Mouse (Mus musculus) neural tube, embryonic 10.5 days (tissue): ENCODE results near the gene Nebl.

Source experiments
- DNase-seq: peaks from one replicate; pipeline ENCODE4 v3.0.0-alpha.2; 2017; ENCODE audit warnings: low spot score; ENCODE audit errors: extremely low spot score

Nebl gene

GRCm38 (mm10) chr2:17710083-17710482 is 21.2 kb downstream of the Nebl start:
- DNase-seq = no peak

GRCm38 (mm10) chr2:17705964-17706363 is 25.3 kb downstream of the Nebl start:
- DNase-seq = no peak

GRCm38 (mm10) chr2:17705426-17705825 is 25.8 kb downstream of the Nebl start:
- no peak for DNase-seq

GRCm38 (mm10) chr2:17703170-17703512 is 28.1 kb downstream of the Nebl start:
- DNase-seq = no peak

- no peak for DNase-seq
Measured at GRCm38 (mm10) chr2:17702481-17703169, 28.6 kb downstream of the Nebl start.

- DNase-seq = no peak
Measured at GRCm38 (mm10) chr2:17698161-17699087, 32.8 kb downstream of the Nebl start.

- no peak for DNase-seq
Measured at GRCm38 (mm10) chr2:17692926-17693325, 38.3 kb downstream of the Nebl start.

GRCm38 (mm10) chr2:17690264-17690663 is 41.0 kb downstream of the Nebl start:
- DNase-seq = no peak

GRCm38 (mm10) chr2:17687141-17687540 is 44.1 kb downstream of the Nebl start:
- no peak for DNase-seq

GRCm38 (mm10) chr2:17683326-17684040 is 47.8 kb downstream of the Nebl start:
- no peak for DNase-seq

GRCm38 (mm10) chr2:17672156-17672555 is 59.1 kb downstream of the Nebl start:
- DNase-seq = no peak

- DNase-seq = no peak
Measured at GRCm38 (mm10) chr2:17671566-17671965, 59.7 kb downstream of the Nebl start.

- peak; percentile 25 for DNase-seq
Measured at GRCm38 (mm10) chr2:17669953-17670352, 61.3 kb downstream of the Nebl start.

GRCm38 (mm10) chr2:17669000-17669399 is 62.3 kb downstream of the Nebl start:
- no peak for DNase-seq

- no peak for DNase-seq
Measured at GRCm38 (mm10) chr2:17658176-17658575, 73.1 kb downstream of the Nebl start.

- no peak for DNase-seq
Measured at GRCm38 (mm10) chr2:17650147-17650834, 81.0 kb downstream of the Nebl start.

- no peak for DNase-seq
Measured at GRCm38 (mm10) chr2:17649728-17650127, 81.5 kb downstream of the Nebl start.

- peak; percentile 53 for DNase-seq
Measured at GRCm38 (mm10) chr2:17644282-17645262, 86.7 kb downstream of the Nebl start.

- no peak for DNase-seq
Measured at GRCm38 (mm10) chr2:17643869-17644268, 87.4 kb downstream of the Nebl start.

GRCm38 (mm10) chr2:17642770-17643169 is 88.5 kb downstream of the Nebl start:
- DNase-seq = no peak
